Mouse (Mus musculus) limb, embryonic 15.5 days (tissue): ENCODE data around the gene Gm5751. TPM values are rescaled to one million over a fixed set of nuclear protein-coding genes. Genes with fewer than 3 reads are reported as not detected.

Source experiments
- ATAC-seq: fragments of 200-750 bp; cut with Nextera tagmentation; 2 replicates; pipeline ENCODE4 v1.8.0; 2017; ENCODE audit warnings: low read depth, moderate TSS enrichment; ENCODE audit not compliant: insufficient number of reproducible peaks, low FRiP score, low TSS enrichment
- H3K27ac ChIP-seq: fragments of 300-500 bp; sonication (generic); 2 replicates; pipeline ENCODE4 v1.5.1; 2015; ENCODE audit warnings: moderate library complexity, mild to moderate bottlenecking, inconsistent platforms
- H3K27me3 ChIP-seq: fragments of 300-500 bp; sonication (generic); 2 replicates; pipeline ENCODE4 v1.6.1; 2015; ENCODE audit warnings: inconsistent platforms
- H3K36me3 ChIP-seq: fragments of 300-500 bp; sonication (generic); 2 replicates; pipeline ENCODE4 v1.6.1; 2015; ENCODE audit warnings: inconsistent platforms
- H3K4me1 ChIP-seq: fragments of 300-500 bp; sonication (generic); 2 replicates; pipeline ENCODE4 v1.6.1; 2015; ENCODE audit warnings: inconsistent platforms
- H3K4me2 ChIP-seq: fragments of 300-500 bp; sonication (generic); 2 replicates; pipeline ENCODE4 v1.6.1; 2015; ENCODE audit warnings: mild to moderate bottlenecking, inconsistent platforms
- H3K4me3 ChIP-seq: fragments of 300-500 bp; sonication (generic); 2 replicates; pipeline ENCODE4 v1.5.1; 2015; ENCODE audit warnings: mild to moderate bottlenecking, inconsistent platforms
- H3K9ac ChIP-seq: fragments of 300-500 bp; sonication (generic); 2 replicates; pipeline ENCODE4 v1.6.1; 2015; ENCODE audit warnings: inconsistent platforms
- H3K9me3 ChIP-seq: fragments of 300-500 bp; sonication (generic); 2 replicates; pipeline ENCODE4 v1.6.1; 2016; ENCODE audit warnings: inconsistent platforms
- WGBS: fragments of 180-500 bp; shearing (Covaris S2); methylation state at CpG from one replicate; pipeline ENCODE4 v1.1.7; 2015; 5-methylcytosine and 5-hydroxymethylcytosine counted together
- polyA plus RNA-seq: library from polyadenylated mRNA; unstranded; fragments of >200 nt; fragmentation: Nextera tagmentation; extraction: Ambion mirVana; gene quantifications from 2 replicates; pipeline ENCODE4 v1.2.1, GENCODE M21; 2015

The Gm5751 gene
- polyA plus RNA-seq, 1 experiment from 2014 or later = not detected

DNA sequence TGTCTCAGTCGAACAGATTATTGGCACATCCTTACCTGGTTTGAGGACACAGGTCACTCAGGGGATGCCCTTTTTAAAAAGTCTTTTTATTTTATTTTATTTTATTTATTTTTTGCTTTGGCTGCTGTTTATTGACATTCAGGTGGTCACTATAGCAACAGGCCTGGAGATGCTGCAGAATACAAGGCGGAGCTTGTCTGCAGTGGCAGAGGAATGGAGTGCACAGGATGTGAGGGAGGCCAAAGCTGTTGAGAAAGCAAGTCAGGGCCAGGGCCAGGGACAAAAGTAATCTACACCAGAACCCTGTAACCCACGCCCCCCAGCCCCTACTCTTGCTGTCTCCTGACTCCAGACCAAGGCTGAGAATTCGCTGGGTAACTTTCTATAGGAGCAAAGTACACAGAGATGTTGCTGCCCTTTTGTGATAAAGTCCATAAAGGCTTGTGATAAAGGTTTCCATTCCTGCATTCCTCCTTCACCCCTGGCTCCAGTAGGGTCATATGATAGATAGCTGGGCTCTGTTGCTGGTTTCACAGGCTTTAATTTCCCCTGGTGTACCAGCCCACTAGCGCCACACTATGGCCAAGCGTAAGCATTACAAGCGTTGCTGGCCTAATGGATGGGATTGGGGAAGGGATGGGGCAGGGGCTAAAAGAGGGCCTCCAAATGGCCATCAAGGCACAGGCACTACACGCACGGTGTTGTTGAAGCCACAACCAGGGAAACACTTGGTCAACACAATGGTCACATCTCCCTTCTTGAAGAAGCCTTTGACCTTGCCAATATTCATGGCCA, 48.0 kb downstream of the Gm5751 start:
- no peak for ATAC-seq
- no peak overlapping the region for H3K9ac ChIP-seq
- H3K4me3 ChIP-seq = no peak overlapping the region
- H3K4me1 ChIP-seq = no peaks in the 10 kb centered on the region
- no peaks in the 10 kb centered on the region for H3K36me3 ChIP-seq
- no peak overlapping the region for H3K27ac ChIP-seq
- WGBS = 57% methylated on average over 9 of the region's 9 CpGs
- H3K27me3 ChIP-seq = no peaks in the 10 kb centered on the region
- H3K4me2 ChIP-seq = no peak overlapping the region
- no peaks in the 10 kb centered on the region for H3K9me3 ChIP-seq

- no peaks in the 10 kb centered on the region for H3K4me1 ChIP-seq
- no peak overlapping the region for H3K9ac ChIP-seq
- no peak overlapping the region for H3K27ac ChIP-seq
- no peaks in the 10 kb centered on the region for H3K36me3 ChIP-seq
- no peaks in the 10 kb centered on the region for H3K27me3 ChIP-seq
- H3K9me3 ChIP-seq = no peaks in the 10 kb centered on the region
- 31% methylated on average over 4 of the region's 4 CpGs for whole genome bisulfite sequencing
- no peak overlapping the region for H3K4me2 ChIP-seq
- ATAC-seq = no peak
- H3K4me3 ChIP-seq = no peak overlapping the region
Measured at GRCm38 (mm10) chrX:8927308-8927707, 53.3 kb downstream of the Gm5751 start.

Other genes starting within 250 kb of the Gm5751 start
- not detected in 2 replicates for gene Ssxb8, start 183.4 kb upstream of the Gm5751 start, polyA plus RNA-seq
- not detected in 2 replicates for gene Ssx9, start 125.8 kb upstream of the Gm5751 start, polyA plus RNA-seq
- not detected in 2 replicates for gene Ssxb5, start 70.6 kb upstream of the Gm5751 start, polyA plus RNA-seq
- gene Gm6592, start 30.3 kb upstream of the Gm5751 start, polyA plus RNA-seq = not detected in 2 replicates
- 3.2 and 4.4 TPM in 2 replicates for gene B630019K06Rik, start 18.1 kb downstream of the Gm5751 start, polyA plus RNA-seq
- gene Fthl17b, start 88.7 kb downstream of the Gm5751 start, polyA plus RNA-seq = not detected in 2 replicates
- gene Fthl17c, start 102.3 kb downstream of the Gm5751 start, polyA plus RNA-seq = not detected in 2 replicates
- gene Fthl17d, start 112.5 kb downstream of the Gm5751 start, polyA plus RNA-seq = not detected in 2 replicates
- not detected in 2 replicates for gene Fthl17e, start 159.2 kb downstream of the Gm5751 start, polyA plus RNA-seq
- gene Fthl17f, start 188.8 kb downstream of the Gm5751 start, polyA plus RNA-seq = not detected in 2 replicates
- not detected in 2 replicates for gene 4930402K13Rik, start 230.3 kb downstream of the Gm5751 start, polyA plus RNA-seq